Comparison of ENCODE assay signal across 7 mouse cellular contexts in genomic region chr15:77934326-77934725, GRCm38 (mm10). TPM values are rescaled to one million over a fixed set of nuclear protein-coding genes. Genes with fewer than 3 reads are reported as not detected.
DNase-seq lines count a peak whose midpoint lies in the region; ATAC-seq and TF ChIP-seq lines count a peak whose summit lies in the region.

No protein-coding gene starts in this region.

- H3K27me3 ChIP-seq in liver, adult 2 months (ENCODE audit: control insufficient read depth, insufficient read depth, low read length) = no peaks in the 10 kb centered on the region
- H3K27me3 ChIP-seq in forebrain, embryonic 10.5 days (ENCODE audit: poor library complexity, severe bottlenecking) = peaks cover 7% of the 10 kb centered on the region; the same call in 1 of the 2 replicates
- H3K27me3 ChIP-seq in midbrain, embryonic 14.5 days (ENCODE audit: control insufficient read depth, insufficient read depth, low read length) = no peaks in the 10 kb centered on the region

- H3K4me1 ChIP-seq in liver, adult 2 months (ENCODE audit: control insufficient read depth, insufficient read depth, low read length) = peaks cover 14% of the 10 kb centered on the region; the same call in 1 of the 2 replicates
- peaks cover 25% of the 10 kb centered on the region for H3K4me1 ChIP-seq in forebrain, embryonic 10.5 days
- peaks cover 15% of the 10 kb centered on the region for H3K4me1 ChIP-seq in midbrain, embryonic 14.5 days (ENCODE audit: control insufficient read depth, insufficient read depth, low read length)

- H3K9me3 ChIP-seq in forebrain, embryonic 10.5 days = no peaks in the 10 kb centered on the region
- H3K9me3 ChIP-seq in midbrain, embryonic 14.5 days (ENCODE audit: control insufficient read depth, low read length) = no peaks in the 10 kb centered on the region

- no peak for TF ChIP-seq CTCF in liver, adult 2 months (IDR thresholded peaks at IDR 0.05; ENCODE audit: low read depth, low read length)

- peak overlapping the region; percentile 32 for H3K27ac ChIP-seq in liver, adult 2 months (replicated peaks; ENCODE audit: insufficient read depth, low read depth, low read length)
- 0 out of 2 replicates have a peak overlapping the region, but pooled peaks have one; percentile 62 for H3K27ac ChIP-seq in forebrain, embryonic 10.5 days
- H3K27ac ChIP-seq in midbrain, embryonic 14.5 days (replicated peaks; ENCODE audit: low read depth, low read length) = no peak overlapping the region

- H3K79me2 ChIP-seq in liver, adult 2 months (ENCODE audit: control insufficient read depth, insufficient read depth, low read length) = no peaks in the 10 kb centered on the region

- no peak overlapping the region for H3K4me3 ChIP-seq in liver, adult 2 months (ENCODE audit: insufficient read depth, low read depth, low read length)
- H3K4me3 ChIP-seq in forebrain, embryonic 10.5 days = no peak overlapping the region
- H3K4me3 ChIP-seq in midbrain, embryonic 14.5 days (replicated peaks; ENCODE audit: low read depth, low read length) = no peak overlapping the region

- ATAC-seq in midbrain, embryonic 14.5 days (ENCODE audit: low FRiP score, low TSS enrichment) = no peak

- peak; percentile 90 for DNase-seq in liver, adult 2 months (ENCODE audit: extremely low read depth, low read depth, low spot score)
- no peak for DNase-seq in liver
- DNase-seq in adrenal gland, postnatal 36 days = peak; percentile 65 to 72
- no peak for DNase-seq in forebrain, embryonic 10.5 days (ENCODE audit: extremely low spot score, low spot score)
- DNase-seq in kidney, postnatal 36 days = peak; percentile 81
- no peak for DNase-seq in layer of hippocampus, adult 9-10 months (ENCODE audit: low spot score)
- no peak for DNase-seq in midbrain, embryonic 14.5 days

- no peak for TF ChIP-seq POLR2A in liver, adult 2 months (IDR thresholded peaks at IDR 0.05; ENCODE audit: extremely low read depth, insufficient read depth, low read length)

- WGBS in liver, adult 2 months = 26% methylated on average over 11 of the region's 11 CpGs
- WGBS in forebrain, embryonic 10.5 days = 71% methylated on average over 11 of the region's 11 CpGs
- WGBS in midbrain, embryonic 14.5 days = 81% methylated on average over 11 of the region's 11 CpGs

- no peak overlapping the region for H3K9ac ChIP-seq in liver, adult 2 months (ENCODE audit: low read depth, low read length)
- no peak overlapping the region for H3K9ac ChIP-seq in midbrain, embryonic 14.5 days (replicated peaks; ENCODE audit: low read length)

- no peaks in the 10 kb centered on the region for H3K36me3 ChIP-seq in liver, adult 2 months (ENCODE audit: control insufficient read depth, insufficient read depth, low read length)
- H3K36me3 ChIP-seq in forebrain, embryonic 10.5 days (replicated peaks) = no peaks in the 10 kb centered on the region
- H3K36me3 ChIP-seq in midbrain, embryonic 14.5 days (ENCODE audit: control insufficient read depth, insufficient read depth, low read length) = no peaks in the 10 kb centered on the region

- no peak overlapping the region for H3K4me2 ChIP-seq in midbrain, embryonic 14.5 days (ENCODE audit: low read length)

RNA-seq across cellular contexts. Expression of gene Txn2, which starts 5.5 kb away (rescaled TPM):
- total RNA-seq in liver, adult 2 months (2014; rRNA removed) = 85.3 and 96.1 TPM in 2 replicates
- polyA plus RNA-seq in liver, adult 2 months (2012; rRNA removed) = 441 and 448 TPM in 2 replicates
- total RNA-seq in adrenal gland, postnatal 36 days (2021) = 100 to 1,000 TPM; 563 to 586 TPM
- 288 and 291 TPM in 2 replicates for polyA plus RNA-seq in forebrain, embryonic 10.5 days (2016; fragmentation: Nextera tagmentation; extraction: Ambion mirVana)
- polyA plus RNA-seq in midbrain, embryonic 14.5 days (2014; fragmentation: Nextera tagmentation; extraction: Ambion mirVana) = 219 and 234 TPM in 2 replicates

RNA-seq across cellular contexts. Expression of gene Foxred2, which starts 22.2 kb away (rescaled TPM):
- total RNA-seq in liver, adult 2 months (2014; rRNA removed) = 0.13 and 0.18 TPM in 2 replicates
- 0.16 and 0.18 TPM in 2 replicates for polyA plus RNA-seq in liver, adult 2 months (2012; rRNA removed)
- 1 to 10 TPM; 2.7 TPM for total RNA-seq in adrenal gland, postnatal 36 days (2021)
- 7.9 and 8.7 TPM in 2 replicates for polyA plus RNA-seq in forebrain, embryonic 10.5 days (2016; fragmentation: Nextera tagmentation; extraction: Ambion mirVana)
- polyA plus RNA-seq in midbrain, embryonic 14.5 days (2014; fragmentation: Nextera tagmentation; extraction: Ambion mirVana) = 9.2 and 9.4 TPM in 2 replicates

RNA-seq across cellular contexts. Expression of gene Eif3d, which starts 36.3 kb away (rescaled TPM):
- total RNA-seq in liver, adult 2 months (2014; rRNA removed) = 57.3 and 61.3 TPM in 2 replicates
- 92.9 and 115 TPM in 2 replicates for polyA plus RNA-seq in liver, adult 2 months (2012; rRNA removed)
- total RNA-seq in adrenal gland, postnatal 36 days (2021) = 100 to 1,000 TPM; 151 to 167 TPM
- 280 and 284 TPM in 2 replicates for polyA plus RNA-seq in forebrain, embryonic 10.5 days (2016; fragmentation: Nextera tagmentation; extraction: Ambion mirVana)
- polyA plus RNA-seq in midbrain, embryonic 14.5 days (2014; fragmentation: Nextera tagmentation; extraction: Ambion mirVana) = 178 and 186 TPM in 2 replicates

Comparison
In these comparisons a context has a peak if more than half of its experiments do, and no peak if none do; other contexts are left out.
1. DNase-seq: peak in liver, adult 2 months (single experiment), adrenal gland, postnatal 36 days (2 of 2) and kidney, postnatal 36 days (2 of 2); none in liver (single experiment), forebrain, embryonic 10.5 days (single experiment), layer of hippocampus, adult 9-10 months (single experiment) and midbrain, embryonic 14.5 days (single experiment).